ENCODE assay signal across 7 mouse cellular contexts in the genomic region with DNA sequence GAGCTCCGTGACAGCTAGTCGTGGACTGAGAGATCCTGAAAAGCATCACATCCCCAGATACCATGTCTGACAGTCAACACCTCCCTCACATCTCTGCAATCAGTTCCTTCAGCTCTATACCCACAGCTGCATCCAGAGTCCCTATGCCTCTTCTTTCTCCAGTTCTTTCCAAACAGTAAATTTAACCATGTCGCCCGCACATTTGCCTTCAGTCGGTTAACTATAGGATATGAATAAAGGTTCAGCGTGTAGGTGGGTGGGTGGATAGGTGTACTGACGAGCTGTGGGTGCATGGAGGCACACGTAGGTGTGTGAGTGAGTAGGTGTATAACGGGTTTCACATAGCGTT. TPM values are rescaled to one million over a fixed set of nuclear protein-coding genes. Genes with fewer than 3 reads are reported as not detected.
DNase-seq lines count a peak whose midpoint lies in the region; ATAC-seq lines count a peak whose summit lies in the region.

No protein-coding gene starts in this region.

- no peak; the same call in 1 of the 2 replicates for ATAC-seq in neural tube, embryonic 11.5 days (ENCODE audit: insufficient read depth, low FRiP score, low TSS enrichment)
- no peak for ATAC-seq in forebrain, embryonic 13.5 days
- no peak for ATAC-seq in limb, embryonic 15.5 days (ENCODE audit: insufficient number of reproducible peaks, low FRiP score, low TSS enrichment, low read depth)
- ATAC-seq in stomach, embryonic 16.5 days (ENCODE audit: insufficient read depth, low FRiP score) = no peak

- peak overlapping the region; percentile 94 for H3K4me2 ChIP-seq in neural tube, embryonic 11.5 days (ENCODE audit: low read depth)
- peak overlapping the region; percentile 87 for H3K4me2 ChIP-seq in forebrain, embryonic 13.5 days
- peak overlapping the region; percentile 73 for H3K4me2 ChIP-seq in limb, embryonic 15.5 days
- H3K4me2 ChIP-seq in stomach, embryonic 16.5 days (ENCODE audit: low read depth, low read length) = peak overlapping the region; percentile 66

- H3K9ac ChIP-seq in neural tube, embryonic 11.5 days (ENCODE audit: low read length) = peak overlapping the region; percentile 79
- H3K9ac ChIP-seq in forebrain, embryonic 13.5 days = peak overlapping the region; percentile 96
- H3K9ac ChIP-seq in limb, embryonic 15.5 days = peak overlapping the region; percentile 78
- H3K9ac ChIP-seq in stomach, embryonic 16.5 days (ENCODE audit: low read length) = peak overlapping the region; percentile 93

- no peak for DNase-seq in neural tube, embryonic 11.5 days (ENCODE audit: low spot score)
- no peak for DNase-seq in neural tube, embryonic 10.5 days (ENCODE audit: extremely low spot score, low spot score)
- no peak for DNase-seq in adrenal gland, adult 2 months
- DNase-seq in kidney, postnatal 10 days = no peak

- no peaks in the 10 kb centered on the region for H3K36me3 ChIP-seq in neural tube, embryonic 11.5 days (ENCODE audit: control insufficient read depth, insufficient read depth, low read length)
- H3K36me3 ChIP-seq in forebrain, embryonic 13.5 days (ENCODE audit: poor library complexity, severe bottlenecking) = no peaks in the 10 kb centered on the region
- H3K36me3 ChIP-seq in limb, embryonic 15.5 days = no peaks in the 10 kb centered on the region
- H3K36me3 ChIP-seq in stomach, embryonic 16.5 days (ENCODE audit: control insufficient read depth, insufficient read depth, low read length) = no peaks in the 10 kb centered on the region

- no peaks in the 10 kb centered on the region for H3K27me3 ChIP-seq in neural tube, embryonic 11.5 days (ENCODE audit: control insufficient read depth, insufficient read depth, low read length)
- H3K27me3 ChIP-seq in forebrain, embryonic 13.5 days = peaks cover 15% of the 10 kb centered on the region; the same call in 1 of the 2 replicates
- H3K27me3 ChIP-seq in limb, embryonic 15.5 days = no peaks in the 10 kb centered on the region
- no peaks in the 10 kb centered on the region; the same call in 1 of the 2 replicates for H3K27me3 ChIP-seq in stomach, embryonic 16.5 days (ENCODE audit: control insufficient read depth, insufficient read depth, low read length)

- H3K27ac ChIP-seq in neural tube, embryonic 11.5 days (ENCODE audit: low read depth, low read length) = no peak overlapping the region
- peak overlapping the region; percentile 90 for H3K27ac ChIP-seq in forebrain, embryonic 13.5 days
- peak overlapping the region; percentile 79; the same call in 1 of the 2 replicates for H3K27ac ChIP-seq in limb, embryonic 15.5 days
- H3K27ac ChIP-seq in stomach, embryonic 16.5 days (ENCODE audit: low read length) = peak overlapping the region; percentile 76

- H3K4me3 ChIP-seq in neural tube, embryonic 11.5 days (ENCODE audit: low read depth, low read length) = peak overlapping the region; percentile 55
- peak overlapping the region; percentile 69 for H3K4me3 ChIP-seq in forebrain, embryonic 13.5 days
- H3K4me3 ChIP-seq in limb, embryonic 15.5 days = peak overlapping the region; percentile 66
- peak overlapping the region; percentile 68 for H3K4me3 ChIP-seq in stomach, embryonic 16.5 days (replicated peaks; ENCODE audit: low read length)

- WGBS in neural tube, embryonic 11.5 days = 80% methylated on average over 10 of the region's 10 CpGs
- 82% methylated on average over 10 of the region's 10 CpGs for WGBS in forebrain, embryonic 13.5 days
- WGBS in limb, embryonic 15.5 days = 80% methylated on average over 10 of the region's 10 CpGs
- WGBS in stomach, embryonic 16.5 days = 78% methylated on average over 10 of the region's 10 CpGs

- H3K9me3 ChIP-seq in neural tube, embryonic 11.5 days (ENCODE audit: control insufficient read depth, low read length) = no peaks in the 10 kb centered on the region
- H3K9me3 ChIP-seq in forebrain, embryonic 13.5 days (replicated peaks) = no peaks in the 10 kb centered on the region
- no peaks in the 10 kb centered on the region for H3K9me3 ChIP-seq in limb, embryonic 15.5 days
- H3K9me3 ChIP-seq in stomach, embryonic 16.5 days (replicated peaks; ENCODE audit: control insufficient read depth, low read length) = no peaks in the 10 kb centered on the region

- H3K4me1 ChIP-seq in neural tube, embryonic 11.5 days (ENCODE audit: control insufficient read depth, insufficient read depth, low read length) = peaks cover 9% of the 10 kb centered on the region; the same call in 1 of the 2 replicates
- H3K4me1 ChIP-seq in forebrain, embryonic 13.5 days = peaks cover 18% of the 10 kb centered on the region
- H3K4me1 ChIP-seq in limb, embryonic 15.5 days = peaks cover 13% of the 10 kb centered on the region
- H3K4me1 ChIP-seq in stomach, embryonic 16.5 days (ENCODE audit: control insufficient read depth, insufficient read depth, low read length) = peaks cover 12% of the 10 kb centered on the region

RNA-seq across cellular contexts. Expression of a gene that starts 15.5 kb away (rescaled TPM):
- polyA plus RNA-seq in neural tube, embryonic 11.5 days (2014; fragmentation: Nextera tagmentation; extraction: Ambion mirVana) = 4.4 and 6.7 TPM in 2 replicates
- 2.1 and 2.4 TPM in 2 replicates for polyA plus RNA-seq in forebrain, embryonic 13.5 days (2015; fragmentation: Nextera tagmentation; extraction: Ambion mirVana)
- 3.4 and 3.7 TPM in 2 replicates for polyA plus RNA-seq in limb, embryonic 15.5 days (2015; fragmentation: Nextera tagmentation; extraction: Ambion mirVana)
- 9.7 and 12.2 TPM in 2 replicates for polyA plus RNA-seq in stomach, embryonic 16.5 days (2015; fragmentation: Nextera tagmentation; extraction: Ambion mirVana)
- 10 to 100 TPM in 1 of 2 experiments, 1 to 10 TPM in 1; 5.5 to 15.8 TPM for total RNA-seq in adrenal gland, adult 2 months (2021)
- 25.5 and 32.6 TPM in 2 replicates for polyA plus RNA-seq in adrenal gland, adult 2 months (2012; rRNA removed)

RNA-seq across cellular contexts. Expression of a gene that starts 19.4 kb away (rescaled TPM):
- polyA plus RNA-seq in neural tube, embryonic 11.5 days (2014; fragmentation: Nextera tagmentation; extraction: Ambion mirVana) = 124 and 126 TPM in 2 replicates
- 46.4 and 50.3 TPM in 2 replicates for polyA plus RNA-seq in forebrain, embryonic 13.5 days (2015; fragmentation: Nextera tagmentation; extraction: Ambion mirVana)
- polyA plus RNA-seq in limb, embryonic 15.5 days (2015; fragmentation: Nextera tagmentation; extraction: Ambion mirVana) = 75.1 and 86.0 TPM in 2 replicates
- 50.7 and 52.8 TPM in 2 replicates for polyA plus RNA-seq in stomach, embryonic 16.5 days (2015; fragmentation: Nextera tagmentation; extraction: Ambion mirVana)
- total RNA-seq in adrenal gland, adult 2 months (2021) = 100 to 1,000 TPM; 267 to 369 TPM
- polyA plus RNA-seq in adrenal gland, adult 2 months (2012; rRNA removed) = 291 and 463 TPM in 2 replicates

RNA-seq across cellular contexts. Expression of a gene that starts 26.2 kb away (rescaled TPM):
- 10.2 and 10.7 TPM in 2 replicates for polyA plus RNA-seq in neural tube, embryonic 11.5 days (2014; fragmentation: Nextera tagmentation; extraction: Ambion mirVana)
- polyA plus RNA-seq in forebrain, embryonic 13.5 days (2015; fragmentation: Nextera tagmentation; extraction: Ambion mirVana) = 11.0 and 13.1 TPM in 2 replicates
- polyA plus RNA-seq in limb, embryonic 15.5 days (2015; fragmentation: Nextera tagmentation; extraction: Ambion mirVana) = 24.0 and 26.7 TPM in 2 replicates
- polyA plus RNA-seq in stomach, embryonic 16.5 days (2015; fragmentation: Nextera tagmentation; extraction: Ambion mirVana) = 19.8 and 21.9 TPM in 2 replicates
- total RNA-seq in adrenal gland, adult 2 months (2021) = 10 to 100 TPM; 48.8 to 52.1 TPM
- polyA plus RNA-seq in adrenal gland, adult 2 months (2012; rRNA removed) = 49.0 and 52.5 TPM in 2 replicates

RNA-seq across cellular contexts. Expression of a gene that starts 49.6 kb away (rescaled TPM):
- polyA plus RNA-seq in neural tube, embryonic 11.5 days (2014; fragmentation: Nextera tagmentation; extraction: Ambion mirVana) = 217 and 219 TPM in 2 replicates
- polyA plus RNA-seq in forebrain, embryonic 13.5 days (2015; fragmentation: Nextera tagmentation; extraction: Ambion mirVana) = 154 and 174 TPM in 2 replicates
- 195 and 218 TPM in 2 replicates for polyA plus RNA-seq in limb, embryonic 15.5 days (2015; fragmentation: Nextera tagmentation; extraction: Ambion mirVana)
- 152 and 171 TPM in 2 replicates for polyA plus RNA-seq in stomach, embryonic 16.5 days (2015; fragmentation: Nextera tagmentation; extraction: Ambion mirVana)
- 10 to 100 TPM; 23.6 to 53.6 TPM for total RNA-seq in adrenal gland, adult 2 months (2021)
- polyA plus RNA-seq in adrenal gland, adult 2 months (2012; rRNA removed) = 49.1 and 67.3 TPM in 2 replicates
